Mouse (Mus musculus): ENCODE measurements around the gene Olfr799.

DNA sequence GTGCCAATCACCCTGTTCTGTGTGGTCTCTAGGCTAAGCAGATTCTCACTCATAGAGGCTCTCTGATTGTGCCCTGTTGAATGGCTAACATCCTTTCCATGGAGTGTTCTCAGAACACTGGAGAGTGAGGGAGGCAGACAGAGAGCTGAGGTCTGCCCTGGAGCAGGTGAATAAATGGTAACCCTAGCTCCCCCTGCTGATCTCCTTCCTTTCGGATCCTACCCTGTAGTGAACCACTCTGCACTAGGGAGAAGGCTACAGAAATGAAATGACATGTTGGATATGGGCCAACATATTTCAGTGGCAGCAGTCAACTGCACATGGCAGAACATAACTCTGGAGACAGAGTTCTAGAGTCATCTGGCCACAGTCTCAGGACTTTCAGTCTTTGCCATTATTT is 15.6 kb upstream of the Olfr799 start:
- no peak for TF ChIP-seq CTCF (IDR thresholded peaks at IDR 0.05)
- no peak for TF ChIP-seq EP300 (IDR thresholded peaks at IDR 0.05)
